Mouse (Mus musculus) liver, embryonic 14.5 days (tissue): ENCODE results near the gene Lrrc2. TPM values are rescaled to one million over a fixed set of nuclear protein-coding genes. Genes with fewer than 3 reads are reported as not detected.

Source experiments
- ATAC-seq: fragments of 200-750 bp; cut with Nextera tagmentation; 2 replicates; pipeline ENCODE4 v1.8.0; 2017; ENCODE audit warnings: moderate number of reproducible peaks, mild to moderate bottlenecking, moderate library complexity; ENCODE audit not compliant: insufficient read depth
- DNase-seq, 3 experiments: peaks; one replicate each; pipeline ENCODE4 v3.0.0-alpha.2; 2012 to 2013; ENCODE audit warnings: low read depth in 3 of 3, low spot score in 3 of 3
- H3K27ac ChIP-seq: fragments of 300-500 bp; sonication (generic); 2 replicates; pipeline ENCODE4 v1.5.1; 2014; ENCODE audit warnings: moderate library complexity, mild to moderate bottlenecking, control low read depth, inconsistent platforms
- H3K27me3 ChIP-seq: fragments of 300-500 bp; sonication (generic); 2 replicates; pipeline ENCODE4 v1.6.1; 2014; ENCODE audit warnings: mild to moderate bottlenecking, low read length, moderate library complexity; ENCODE audit not compliant: control insufficient read depth, insufficient read depth
- H3K36me3 ChIP-seq: fragments of 300-500 bp; sonication (generic); replicated peaks from 2 replicates; pipeline ENCODE4 v1.6.1; 2014; ENCODE audit warnings: low read depth; ENCODE audit not compliant: control insufficient read depth, insufficient read depth
- H3K4me1 ChIP-seq, 2 experiments: fragments of 200-500 bp in 1 of 2; fragments of 300-500 bp in 1 of 2; sonication (generic) in 1 of 2; replicated peaks; 2 replicates each; pipeline ENCODE4 v1.6.1; 2012 to 2014; ENCODE audit warnings: antibody characterized with exemption in 1 of 2, inconsistent platforms in 1 of 2, low read length in 1 of 2; ENCODE audit not compliant: control insufficient read depth in 2 of 2, insufficient read depth in 2 of 2
- H3K4me2 ChIP-seq: fragments of 300-500 bp; sonication (generic); 2 replicates; pipeline ENCODE4 v1.6.1; 2014; ENCODE audit warnings: low read depth, mild to moderate bottlenecking, control low read depth, moderate library complexity
- H3K4me3 ChIP-seq, 2 experiments: fragments of 200-500 bp in 1 of 2; fragments of 300-500 bp in 1 of 2; sonication (generic) in 1 of 2; 2 replicates each; pipeline ENCODE4 v1.5.1; 2012 to 2014; ENCODE audit warnings: low read depth in 2 of 2, low read length in 2 of 2, mild to moderate bottlenecking in 2 of 2, control low read depth in 1 of 2, inconsistent platforms in 1 of 2, moderate library complexity in 1 of 2; ENCODE audit not compliant: insufficient read depth in 1 of 2
- H3K9ac ChIP-seq: fragments of 300-500 bp; sonication (generic); replicated peaks from 2 replicates; pipeline ENCODE4 v1.6.1; 2014; ENCODE audit warnings: mild to moderate bottlenecking, control low read depth, moderate library complexity
- H3K9me3 ChIP-seq: fragments of 300-500 bp; sonication (generic); 2 replicates; pipeline ENCODE4 v1.6.1; 2016; ENCODE audit warnings: low read length, mixed read lengths; ENCODE audit not compliant: control insufficient read depth
- CTCF ChIP-seq: IDR thresholded peaks from 2 replicates; pipeline ENCODE4 v1.5.1; 2016; ENCODE audit warnings: antibody characterized with exemption, low read depth, control low read depth
- EP300 ChIP-seq: IDR thresholded peaks from 2 replicates; pipeline ENCODE4 v1.6.1; 2016; ENCODE audit warnings: antibody characterized with exemption, low read depth
- WGBS: fragments of 180-500 bp; shearing (Covaris S2); extraction: QIAGEN DNeasy Blood & Tissue Kit; methylation state at CpG from one replicate; pipeline ENCODE4 v1.1.7; 2014; ENCODE audit not compliant: insufficient replicate concordance; 5-methylcytosine and 5-hydroxymethylcytosine counted together
- polyA plus RNA-seq, 2 experiments: library from polyadenylated mRNA; depleted of rRNA in 1 of 2; stranded (reverse) in 1 of 2; unstranded in 1 of 2; fragments of >200 nt; fragmentation: Nextera tagmentation in 1 of 2; extraction: Ambion mirVana in 1 of 2; gene quantifications; 2 replicates each; pipeline versions ENCODE4 v1.2.1 to v1.2.3; 2012 to 2014

Lrrc2 gene
- polyA plus RNA-seq, 2 experiments: 0.09 to 0.29 TPM

- DNase-seq (no peak), ATAC-seq (no peak)
- 78% methylated on average over 5 of the region's 5 CpGs for WGBS
- no peaks in the 10 kb centered on the region for H3K36me3 ChIP-seq
- H3K4me3 ChIP-seq: no peak overlapping the region
- no peak overlapping the region for H3K9ac ChIP-seq
- no peaks in the 10 kb centered on the region for H3K9me3 ChIP-seq
- H3K4me1 ChIP-seq: no peaks in the 10 kb centered on the region; a peak in 1 of 4 replicates
- no peak for TF ChIP-seq CTCF
- no peak for TF ChIP-seq EP300
- no peak overlapping the region for H3K4me2 ChIP-seq
- H3K27ac ChIP-seq: no peak overlapping the region
- no peaks in the 10 kb centered on the region for H3K27me3 ChIP-seq
Measured at GRCm38 (mm10) chr9:110985541-110985940, 34.2 kb downstream of the Lrrc2 start.

GRCm38 (mm10) chr9:110985951-110986350 is 34.6 kb downstream of the Lrrc2 start:
- ATAC-seq (no peak), DNase-seq (no peak)
- Histone ChIP-seq H3K9me3 (no peaks in the 10 kb centered on the region), H3K36me3 (no peaks in the 10 kb centered on the region), H3K4me1 (peaks cover 0 to under 1% of the 10 kb centered on the region in 2 experiments; a peak in 1 of 4 replicates), H3K4me2 (no peak overlapping the region), H3K27ac (no peak overlapping the region), H3K27me3 (no peaks in the 10 kb centered on the region), H3K4me3 (no peak overlapping the region), H3K9ac (no peak overlapping the region)
- WGBS: 65% methylated on average over 8 of the region's 8 CpGs
- TF ChIP-seq CTCF (no peak), EP300 (no peak)

- no peak for DNase-seq
- no peak overlapping the region for H3K27ac ChIP-seq
- no peaks in the 10 kb centered on the region for H3K9me3 ChIP-seq
- no peak overlapping the region for H3K9ac ChIP-seq
- 50% methylated on average over 4 of the region's 4 CpGs for WGBS
- no peaks in the 10 kb centered on the region for H3K36me3 ChIP-seq
- H3K4me3 ChIP-seq: peak overlapping the region; percentile 32; a peak in 3 of 4 replicates
- H3K4me1 ChIP-seq: peaks cover 0 to 7% of the 10 kb centered on the region in 2 experiments; a peak in 2 of 4 replicates
- no peak for ATAC-seq
- peak overlapping the region; percentile 44 for H3K4me2 ChIP-seq
- no peak for TF ChIP-seq EP300
- TF ChIP-seq CTCF: no peak
- H3K27me3 ChIP-seq: no peaks in the 10 kb centered on the region
Measured at GRCm38 (mm10) chr9:110987331-110987730, 36.0 kb downstream of the Lrrc2 start.

- no peak overlapping the region for H3K9ac ChIP-seq
- H3K4me2 ChIP-seq: peak overlapping the region; percentile 48
- H3K27me3 ChIP-seq: no peaks in the 10 kb centered on the region
- no peak for ATAC-seq
- H3K36me3 ChIP-seq: no peaks in the 10 kb centered on the region
- H3K9me3 ChIP-seq: no peaks in the 10 kb centered on the region
- H3K4me1 ChIP-seq: peaks cover 0 to 7% of the 10 kb centered on the region in 2 experiments; a peak in 2 of 4 replicates
- TF ChIP-seq CTCF: no peak
- no peak for TF ChIP-seq EP300
- DNase-seq: no peak
- H3K4me3 ChIP-seq: peak overlapping the region; percentile 18 to 24; a peak in 3 of 4 replicates
- H3K27ac ChIP-seq: no peak overlapping the region
- WGBS: 50% methylated on average over 3 of the region's 3 CpGs
Measured at GRCm38 (mm10) chr9:110988078-110988477, 36.7 kb downstream of the Lrrc2 start.

GRCm38 (mm10) chr9:110989141-110989540 is 37.8 kb downstream of the Lrrc2 start:
- Histone ChIP-seq H3K36me3 (no peaks in the 10 kb centered on the region), H3K9me3 (no peaks in the 10 kb centered on the region), H3K9ac (peak overlapping the region; percentile 20; the same call in 1 of the 2 replicates), H3K4me1 (peaks cover 0 to 7% of the 10 kb centered on the region in 2 experiments; a peak in 2 of 4 replicates), H3K27ac (no peak overlapping the region), H3K4me2 (peak overlapping the region; percentile 48), H3K27me3 (no peaks in the 10 kb centered on the region), H3K4me3 (peak overlapping the region; percentile 38 to 52)
- DNase-seq: no peak
- TF ChIP-seq EP300: no peak
- TF ChIP-seq CTCF: no peak
- ATAC-seq: no peak
- 33% methylated on average over 4 of the region's 4 CpGs for whole genome bisulfite sequencing
